Comparison of ENCODE assay signal across 15 mouse cellular contexts in genomic region chr1:21103784-21104183, GRCm38 (mm10).
"Had no signal": no experiment of that assay in that cellular context is flagged by ENCODE, and none has a peak within 500 bp of the region (broad histone marks: within the 10 kb centered on the region; RNA-seq: fewer than 3 reads in every experiment).

No protein-coding gene starts in this region.

- DNase-seq: gastrocnemius, postnatal 14 days; gastrocnemius, postnatal 36 days; heart, adult 2 months; heart, postnatal 14 days; heart, postnatal 4 days; kidney, adult 18-20 months; kidney, adult 8-10 months; kidney, postnatal 10 days; kidney, postnatal 25 days; kidney, postnatal 4 days; left cerebral cortex, postnatal 4 days had no signal

- ATAC-seq: hindbrain, postnatal 0 days; intestine, embryonic 15.5 days; intestine, postnatal 0 days; liver, embryonic 12.5 days had no signal
